Mouse (Mus musculus) liver, embryonic 16.5 days (tissue): ENCODE measurements at regions not wholly inside any gene's neighbourhood (a gene's known extent, or its start where the extent isn't known, plus 50 kb on each side); places are given as distances from the start of the nearest gene placed in this dataset.

Experiments used
- ATAC-seq: fragments of 200-750 bp; cut with Nextera tagmentation; 2 replicates; pipeline ENCODE4 v1.8.0; 2017; ENCODE audit warnings: low read depth, mild to moderate bottlenecking, moderate number of reproducible peaks, moderate library complexity
- H3K27ac ChIP-seq: fragments of 300-500 bp; sonication (generic); 2 replicates; pipeline ENCODE4 v1.5.1; 2014; ENCODE audit warnings: mild to moderate bottlenecking, low read length
- H3K27me3 ChIP-seq: fragments of 300-500 bp; sonication (generic); 2 replicates; pipeline ENCODE4 v1.6.1; 2014; ENCODE audit warnings: low read depth, low read length, mixed read lengths; ENCODE audit not compliant: control insufficient read depth, insufficient read depth
- H3K36me3 ChIP-seq: fragments of 300-500 bp; sonication (generic); 2 replicates; pipeline ENCODE4 v1.6.1; 2014; ENCODE audit warnings: mild to moderate bottlenecking; ENCODE audit not compliant: control insufficient read depth, insufficient read depth
- H3K4me1 ChIP-seq: fragments of 300-500 bp; sonication (generic); 2 replicates; pipeline ENCODE4 v1.6.1; 2014; ENCODE audit warnings: low read depth, low read length, mixed read lengths; ENCODE audit not compliant: control insufficient read depth
- H3K4me2 ChIP-seq: fragments of 300-500 bp; sonication (generic); 2 replicates; pipeline ENCODE4 v1.6.1; 2014; ENCODE audit warnings: low read depth, low read length, mixed read lengths
- H3K4me3 ChIP-seq: fragments of 300-500 bp; sonication (generic); 2 replicates; pipeline ENCODE4 v1.5.1; 2014; ENCODE audit warnings: low read depth, mild to moderate bottlenecking, low read length
- H3K9ac ChIP-seq: fragments of 300-500 bp; sonication (generic); 2 replicates; pipeline ENCODE4 v1.6.1; 2014; ENCODE audit warnings: low read depth, low read length
- H3K9me3 ChIP-seq: fragments of 300-500 bp; sonication (generic); replicated peaks from 2 replicates; pipeline ENCODE4 v1.6.1; 2016; ENCODE audit warnings: low read length; ENCODE audit not compliant: control insufficient read depth
- WGBS: fragments of 180-500 bp; shearing (Covaris S2); extraction: QIAGEN DNeasy Blood & Tissue Kit; methylation state at CpG from one replicate; pipeline ENCODE4 v1.1.7; 2014; ENCODE audit not compliant: insufficient replicate concordance; 5-methylcytosine and 5-hydroxymethylcytosine counted together

- no peaks in the 10 kb centered on the region for H3K4me1 ChIP-seq
- no peak overlapping the region for H3K27ac ChIP-seq
- H3K9ac ChIP-seq, result no peak overlapping the region
- no peak for ATAC-seq
- H3K36me3 ChIP-seq, result no peaks in the 10 kb centered on the region
- WGBS, result 35% methylated on average over 3 of the region's 3 CpGs
- no peak overlapping the region for H3K4me3 ChIP-seq
- no peak overlapping the region for H3K4me2 ChIP-seq
- H3K27me3 ChIP-seq, result no peaks in the 10 kb centered on the region
- H3K9me3 ChIP-seq, result no peaks in the 10 kb centered on the region
Observed at GRCm38 (mm10) chr19:32881443-32881842, 124.1 kb downstream of the Pten start.

- H3K4me3 ChIP-seq, result no peak overlapping the region
- no peak for ATAC-seq
- WGBS, result 66% methylated on average over 3 of the region's 3 CpGs
- H3K36me3 ChIP-seq, result no peaks in the 10 kb centered on the region
- H3K9ac ChIP-seq, result no peak overlapping the region
- H3K4me2 ChIP-seq, result no peak overlapping the region
- H3K9me3 ChIP-seq, result no peaks in the 10 kb centered on the region
- H3K27me3 ChIP-seq, result no peaks in the 10 kb centered on the region
- H3K4me1 ChIP-seq, result no peaks in the 10 kb centered on the region
- H3K27ac ChIP-seq, result no peak overlapping the region
Observed at GRCm38 (mm10) chr19:32884279-32884678, 127.0 kb downstream of the Pten start.

- H3K27ac ChIP-seq, result no peak overlapping the region
- no peak overlapping the region for H3K9ac ChIP-seq
- no peak overlapping the region for H3K4me3 ChIP-seq
- 65% methylated on average over 12 of the region's 12 CpGs for WGBS
- no peak for ATAC-seq
- no peaks in the 10 kb centered on the region for H3K27me3 ChIP-seq
- H3K9me3 ChIP-seq, result no peaks in the 10 kb centered on the region
- no peak overlapping the region for H3K4me2 ChIP-seq
- H3K36me3 ChIP-seq, result no peaks in the 10 kb centered on the region
- no peaks in the 10 kb centered on the region for H3K4me1 ChIP-seq
Observed at GRCm38 (mm10) chr19:32885481-32886131, 128.3 kb downstream of the Pten start.

GRCm38 (mm10) chr19:32887190-32887589 is 129.9 kb downstream of the Pten start:
- no peak for ATAC-seq
- no peaks in the 10 kb centered on the region for H3K9me3 ChIP-seq
- 55% methylated on average over 7 of the region's 7 CpGs for WGBS

GRCm38 (mm10) chr19:32888616-32889305 is 131.5 kb downstream of the Pten start:
- Histone ChIP-seq H3K9me3 (no peaks in the 10 kb centered on the region), H3K9ac (no peak overlapping the region), H3K27ac (no peak overlapping the region), H3K4me3 (no peak overlapping the region), H3K27me3 (no peaks in the 10 kb centered on the region), H3K4me2 (no peak overlapping the region), H3K36me3 (no peaks in the 10 kb centered on the region), H3K4me1 (no peaks in the 10 kb centered on the region)
- ATAC-seq, result no peak
- WGBS, result 55% methylated on average over 12 of the region's 12 CpGs

More at GRCm38 (mm10) chr19:32887190-32887589, 129.9 kb downstream of the Pten start:
- Histone ChIP-seq H3K27me3 (no peaks in the 10 kb centered on the region), H3K27ac (no peak overlapping the region), H3K4me2 (no peak overlapping the region), H3K9ac (no peak overlapping the region), H3K36me3 (no peaks in the 10 kb centered on the region), H3K4me1 (no peaks in the 10 kb centered on the region), H3K4me3 (no peak overlapping the region)

- Histone ChIP-seq H3K27ac (no peak overlapping the region), H3K36me3 (no peaks in the 10 kb centered on the region), H3K4me1 (no peaks in the 10 kb centered on the region), H3K4me3 (no peak overlapping the region), H3K9me3 (no peaks in the 10 kb centered on the region), H3K4me2 (no peak overlapping the region), H3K9ac (no peak overlapping the region), H3K27me3 (no peaks in the 10 kb centered on the region)
- WGBS, result 59% methylated on average over 6 of the region's 6 CpGs
- ATAC-seq, result no peak
Observed at GRCm38 (mm10) chr19:32890801-32891200, 133.5 kb downstream of the Pten start.

- 61% methylated on average over 5 of the region's 5 CpGs for WGBS
- Histone ChIP-seq H3K36me3 (no peaks in the 10 kb centered on the region), H3K27me3 (no peaks in the 10 kb centered on the region), H3K4me2 (no peak overlapping the region), H3K9me3 (no peaks in the 10 kb centered on the region), H3K27ac (no peak overlapping the region), H3K4me3 (no peak overlapping the region), H3K4me1 (no peaks in the 10 kb centered on the region), H3K9ac (no peak overlapping the region)
- no peak for ATAC-seq
Observed at GRCm38 (mm10) chr19:32892469-32892868, 135.2 kb downstream of the Pten start.

- H3K9ac ChIP-seq, result no peak overlapping the region
- H3K4me3 ChIP-seq, result no peak overlapping the region
- H3K4me1 ChIP-seq, result peaks cover 11% of the 10 kb centered on the region
- no peaks in the 10 kb centered on the region for H3K36me3 ChIP-seq
- 18% methylated on average over 7 of the region's 7 CpGs for WGBS
- H3K9me3 ChIP-seq, result no peaks in the 10 kb centered on the region
- no peak overlapping the region for H3K27ac ChIP-seq
- no peaks in the 10 kb centered on the region for H3K27me3 ChIP-seq
- H3K4me2 ChIP-seq, result peak overlapping the region; percentile 17; the same call in 1 of the 2 replicates
- ATAC-seq, result no peak
Observed at GRCm38 (mm10) chr19:32903454-32904108, 146.3 kb downstream of the Pten start.

- no peak for ATAC-seq
- Histone ChIP-seq H3K27me3 (no peaks in the 10 kb centered on the region), H3K27ac (peak overlapping the region; percentile 46; the same call in 1 of the 2 replicates), H3K9ac (no peak overlapping the region), H3K4me1 (peaks cover 11% of the 10 kb centered on the region), H3K36me3 (no peaks in the 10 kb centered on the region), H3K4me2 (no peak overlapping the region), H3K4me3 (no peak overlapping the region), H3K9me3 (no peaks in the 10 kb centered on the region)
- 16% methylated on average over 7 of the region's 7 CpGs for WGBS
Observed at GRCm38 (mm10) chr19:32904517-32904916, 147.2 kb downstream of the Pten start.
